Mouse (Mus musculus) spleen, embryonic (tissue): Measurements from ENCODE around the gene Mef2a.

Experiments used
- CTCF ChIA-PET: fragments of 350-600 bp; sonication (Branson Sonifier 250); formaldehyde crosslinking; loops from one replicate; lab custom pipeline; 2022; lab: Charles Lee

Mef2a gene

GRCm38 (mm10) chr7:67372729-67373583 lies at the start of gene Mef2a:
Mef2a (minus strand) TSS chr7:67372858.
- CTCF ChIA-PET: interaction anchor here (0.6 kb wide), 2 partner anchors 66 to 228 kb away, joined by 3 to 4 read pairs; no protein-coding TSS in a partner anchor

GRCm38 (mm10) chr7:67421476-67422186 lies 49.0 kb upstream of the Mef2a start:
- CTCF ChIA-PET: no interaction called here

- CTCF ChIA-PET: no interaction called here
Measured at GRCm38 (mm10) chr7:67421088-67421475, 48.4 kb upstream of the Mef2a start.

- CTCF ChIA-PET: no interaction called here
Measured at GRCm38 (mm10) chr7:67419591-67420314, 47.1 kb upstream of the Mef2a start.

- CTCF ChIA-PET: no interaction called here
Measured at GRCm38 (mm10) chr7:67418122-67418521, 45.5 kb upstream of the Mef2a start.

GRCm38 (mm10) chr7:67414766-67415165 lies 42.1 kb upstream of the Mef2a start:
- CTCF ChIA-PET: interaction anchor here (0.7 kb wide), 1 partner anchor 1060 kb away, joined by 4 read pairs; no protein-coding TSS in a partner anchor

GRCm38 (mm10) chr7:67412686-67413085 lies 40.0 kb upstream of the Mef2a start:
- CTCF ChIA-PET: interaction anchor here (0.6 kb wide), 1 partner anchor 19 kb away, joined by 8 read pairs; no protein-coding TSS in a partner anchor

GRCm38 (mm10) chr7:67407019-67407418 lies 34.4 kb upstream of the Mef2a start:
- CTCF ChIA-PET: no interaction called here

GRCm38 (mm10) chr7:67404176-67404575 lies 31.5 kb upstream of the Mef2a start:
- CTCF ChIA-PET: no interaction called here

GRCm38 (mm10) chr7:67402353-67402752 lies 29.7 kb upstream of the Mef2a start:
- CTCF ChIA-PET: no interaction called here

- CTCF ChIA-PET: no interaction called here
Measured at GRCm38 (mm10) chr7:67401379-67401778, 28.7 kb upstream of the Mef2a start.

GRCm38 (mm10) chr7:67390760-67391159 lies 18.1 kb upstream of the Mef2a start:
- CTCF ChIA-PET: no interaction called here

GRCm38 (mm10) chr7:67390095-67390494 lies 17.4 kb upstream of the Mef2a start:
- CTCF ChIA-PET: no interaction called here

- CTCF ChIA-PET: no interaction called here
Measured at GRCm38 (mm10) chr7:67384942-67385872, 12.5 kb upstream of the Mef2a start.

- CTCF ChIA-PET: interaction anchor here (0.6 kb wide), 1 partner anchor 99 kb away, joined by 3 read pairs; no protein-coding TSS in a partner anchor
Measured at GRCm38 (mm10) chr7:67380174-67381129, 7.8 kb upstream of the Mef2a start.

GRCm38 (mm10) chr7:67376796-67377195 lies 4.1 kb upstream of the Mef2a start:
- CTCF ChIA-PET: interaction anchor here (0.7 kb wide), 1 partner anchor 86 kb away, joined by 3 read pairs; no protein-coding TSS in a partner anchor

- CTCF ChIA-PET: interaction anchor here (0.6 kb wide), 1 partner anchor 227 kb away, joined by 3 read pairs; no protein-coding TSS in a partner anchor
Measured at GRCm38 (mm10) chr7:67373975-67374374, 1.3 kb upstream of the Mef2a start.

GRCm38 (mm10) chr7:67373584-67373960 lies 914 bp upstream of the Mef2a start:
- CTCF ChIA-PET: interaction anchor here (0.6 kb wide), 2 partner anchors 67 to 227 kb away, joined by 3 to 4 read pairs; no protein-coding TSS in a partner anchor
